Mouse (Mus musculus) heart, adult 2 months (tissue): ENCODE data around the gene Actr3. TPM values are rescaled to one million over a fixed set of nuclear protein-coding genes. Genes with fewer than 3 reads are reported as not detected.

ENCODE experiments used
- DNase-seq, 2 experiments: peaks; one replicate each; pipeline ENCODE4 v3.0.0; 2021
- H3K27ac ChIP-seq: fragments of 200-600 bp; 2 replicates; pipeline ENCODE4 v1.8.1; 2022
- H3K27me3 ChIP-seq: fragments of 200-500 bp; 2 replicates; pipeline ENCODE4 v1.6.1; 2012; ENCODE audit warnings: mild to moderate bottlenecking, low read length, inconsistent platforms, mixed read lengths; ENCODE audit not compliant: control insufficient read depth, insufficient read depth
- H3K36me3 ChIP-seq: fragments of 200-500 bp; 2 replicates; pipeline ENCODE4 v1.6.1; 2012; ENCODE audit warnings: low read length, inconsistent platforms; ENCODE audit not compliant: control insufficient read depth, insufficient read depth
- H3K4me1 ChIP-seq: fragments of 200-500 bp; 2 replicates; pipeline ENCODE4 v1.6.1; 2011; ENCODE audit warnings: low read length; ENCODE audit not compliant: control insufficient read depth, insufficient read depth
- H3K4me3 ChIP-seq: fragments of 200-600 bp; 2 replicates; pipeline ENCODE4 v1.8.1; 2022
- H3K79me2 ChIP-seq: fragments of 200-500 bp; replicated peaks from 2 replicates; pipeline ENCODE4 v1.6.1; 2012; ENCODE audit warnings: mild to moderate bottlenecking, inconsistent platforms, low read length, moderate library complexity, mixed read lengths; ENCODE audit not compliant: control insufficient read depth, insufficient read depth
- H3K9ac ChIP-seq: fragments of 200-500 bp; 2 replicates; pipeline ENCODE4 v1.6.1; 2012; ENCODE audit warnings: low read depth, mild to moderate bottlenecking, control low read depth, inconsistent platforms, low read length, mixed read lengths
- CTCF ChIP-seq: fragments of 200-600 bp; IDR thresholded peaks from 2 replicates; pipeline ENCODE4 v1.8.1; 2022; ENCODE audit warnings: antibody characterized with exemption, mild to moderate bottlenecking, moderate library complexity
- EP300 ChIP-seq: fragments of 200-500 bp; IDR thresholded peaks from 2 replicates; pipeline ENCODE4 v1.6.1; 2011; ENCODE audit warnings: low read depth, low read length, control low read depth; ENCODE audit not compliant: insufficient read depth
- POLR2A ChIP-seq: fragments of 200-500 bp; IDR thresholded peaks from 2 replicates; pipeline ENCODE4 v1.6.1; 2011; ENCODE audit warnings: mild to moderate bottlenecking, low read depth, low read length, control low read depth; ENCODE audit not compliant: insufficient read depth
- WGBS: fragments of 180-500 bp; shearing (Covaris S2); methylation state at CpG from one replicate; pipeline ENCODE4 v1.1.7; 2018; 5-methylcytosine and 5-hydroxymethylcytosine counted together
- intact Hi-C: fragments of 180-260 bp; cut with DNase I; formaldehyde crosslinking; loops from one replicate; pipeline ENCODE4 v1.15.1; 2025
- polyA plus RNA-seq: library from polyadenylated mRNA; depleted of rRNA; stranded (reverse); fragments of >200 nt; gene quantifications from 2 replicates; pipeline ENCODE4 v1.2.3, GENCODE M21; 2012; rRNA removed
- total RNA-seq, 2 experiments: library from RNA; stranded (reverse); gene quantifications; 2 replicates each; pipeline ENCODE4 v1.2.3; 2021

Actr3 gene
- total and polyA plus RNA-seq, 3 experiments = 33.8 to 118 (median 102) TPM

- intact Hi-C loops = no loop called here
- Histone ChIP-seq H3K27me3 (no peaks in the 10 kb centered on the region), H3K4me3 (no peak overlapping the region), H3K36me3 (no peaks in the 10 kb centered on the region), H3K27ac (no peak overlapping the region), H3K9ac (no peak overlapping the region), H3K4me1 (no peaks in the 10 kb centered on the region), H3K79me2 (no peaks in the 10 kb centered on the region)
- TF ChIP-seq POLR2A = no peak
- no peak for TF ChIP-seq CTCF
- TF ChIP-seq EP300 = no peak
- WGBS = 91% methylated on average over 4 of the region's 4 CpGs
- no peak for DNase-seq
Measured at GRCm38 (mm10) chr1:125365576-125365975, 70.0 kb downstream of the Actr3 start.

- Histone ChIP-seq H3K27ac (no peak overlapping the region), H3K36me3 (no peaks in the 10 kb centered on the region), H3K9ac (no peak overlapping the region), H3K27me3 (no peaks in the 10 kb centered on the region), H3K79me2 (no peaks in the 10 kb centered on the region), H3K4me1 (no peaks in the 10 kb centered on the region), H3K4me3 (no peak overlapping the region)
- intact Hi-C loops = no loop called here
- no peak for TF ChIP-seq EP300
- TF ChIP-seq CTCF = no peak
- TF ChIP-seq POLR2A = no peak
- WGBS = 87% methylated on average over 4 of the region's 4 CpGs
- DNase-seq = no peak
Measured at GRCm38 (mm10) chr1:125351416-125352037, 84.0 kb downstream of the Actr3 start.

- Histone ChIP-seq H3K4me3 (no peak overlapping the region), H3K36me3 (no peaks in the 10 kb centered on the region), H3K27ac (no peak overlapping the region), H3K27me3 (no peaks in the 10 kb centered on the region), H3K9ac (no peak overlapping the region), H3K4me1 (no peaks in the 10 kb centered on the region), H3K79me2 (no peaks in the 10 kb centered on the region)
- WGBS = 79% methylated on average over 5 of the region's 5 CpGs
- no peak for DNase-seq
- TF ChIP-seq POLR2A (no peak), CTCF (no peak), EP300 (no peak)
- intact Hi-C loops = no loop called here
Measured at GRCm38 (mm10) chr1:125350843-125351242, 84.7 kb downstream of the Actr3 start.

- 89% methylated on average over 9 of the region's 9 CpGs for WGBS
- no peaks in the 10 kb centered on the region for H3K27me3 ChIP-seq
Measured at GRCm38 (mm10) chr1:125345854-125346253, 89.7 kb downstream of the Actr3 start.

GRCm38 (mm10) chr1:125345448-125345847 is 90.1 kb downstream of the Actr3 start:
- intact Hi-C loops = no loop called here
- Histone ChIP-seq H3K4me3 (no peak overlapping the region), H3K4me1 (no peaks in the 10 kb centered on the region), H3K36me3 (no peaks in the 10 kb centered on the region), H3K27me3 (no peaks in the 10 kb centered on the region), H3K27ac (no peak overlapping the region), H3K79me2 (no peaks in the 10 kb centered on the region), H3K9ac (no peak overlapping the region)
- WGBS = 88% methylated on average over 6 of the region's 6 CpGs
- no peak for DNase-seq
- TF ChIP-seq POLR2A (no peak), EP300 (no peak), CTCF (no peak)

More at GRCm38 (mm10) chr1:125345854-125346253, 89.7 kb downstream of the Actr3 start:
- no peak overlapping the region for H3K4me3 ChIP-seq
- H3K27ac ChIP-seq = no peak overlapping the region
- intact Hi-C loops = no loop called here
- DNase-seq = no peak
- H3K79me2 ChIP-seq = no peaks in the 10 kb centered on the region
- H3K9ac ChIP-seq = no peak overlapping the region
- H3K4me1 ChIP-seq = no peaks in the 10 kb centered on the region
- H3K36me3 ChIP-seq = no peaks in the 10 kb centered on the region
- no peak for TF ChIP-seq CTCF
- TF ChIP-seq EP300 = no peak
- TF ChIP-seq POLR2A = no peak

- 71% methylated on average over 2 of the region's 2 CpGs for whole genome bisulfite sequencing
- intact Hi-C loops = no loop called here
- no peak for DNase-seq
- Histone ChIP-seq H3K27ac (no peak overlapping the region), H3K79me2 (no peaks in the 10 kb centered on the region), H3K9ac (no peak overlapping the region), H3K27me3 (no peaks in the 10 kb centered on the region), H3K4me1 (no peaks in the 10 kb centered on the region), H3K4me3 (no peak overlapping the region), H3K36me3 (no peaks in the 10 kb centered on the region)
- TF ChIP-seq POLR2A = no peak
- TF ChIP-seq CTCF = no peak
- no peak for TF ChIP-seq EP300
Measured at GRCm38 (mm10) chr1:125343105-125343504, 92.4 kb downstream of the Actr3 start.

Other genes starting within 250 kb of the Actr3 start
- 100 to 1,000 TPM; 103 to 129 TPM for gene Slc35f5, start 124.9 kb upstream of the Actr3 start, total RNA-seq
- gene Slc35f5, start 124.9 kb upstream of the Actr3 start, polyA plus RNA-seq = 61.8 and 136 TPM in 2 replicates
- under 1 TPM; 0.18 to 0.47 TPM for gene Gpr39, start 241.3 kb upstream of the Actr3 start, total RNA-seq
- 1.3 and 1.4 TPM in 2 replicates for gene Gpr39, start 241.3 kb upstream of the Actr3 start, polyA plus RNA-seq